ENCODE assay signal across 15 mouse cellular contexts in genomic region chr11:46032956-46033355, GRCm38 (mm10). TPM values are rescaled to one million over a fixed set of nuclear protein-coding genes. Genes with fewer than 3 reads are reported as not detected.
"Had no signal": no experiment of that assay in that cellular context is flagged by ENCODE, and none has a peak within 500 bp of the region (broad histone marks: within the 10 kb centered on the region; RNA-seq: fewer than 3 reads in every experiment).

No protein-coding gene starts in this region.

- H3K9ac ChIP-seq: liver, embryonic 15.5 days; lung, embryonic 14.5 days; midbrain, embryonic 13.5 days; neural tube, embryonic 15.5 days; stomach, embryonic 15.5 days had no signal

- ATAC-seq: intestine, postnatal 0 days; midbrain, embryonic 13.5 days had no signal

- H3K9me3 ChIP-seq: limb, embryonic 10.5 days; liver, embryonic 15.5 days; midbrain, embryonic 13.5 days; neural tube, embryonic 15.5 days; stomach, embryonic 15.5 days had no signal

- DNase-seq: kidney, adult 8-10 months; kidney, postnatal 25 days; lung, embryonic 14.5 days; lung, postnatal 10 days; lung, postnatal 4 days; right cerebral cortex, postnatal 4 days had no signal

- H3K27me3 ChIP-seq: liver, embryonic 15.5 days; midbrain, embryonic 13.5 days; neural tube, embryonic 15.5 days; stomach, embryonic 15.5 days had no signal

- H3K36me3 ChIP-seq: limb, embryonic 10.5 days; liver, embryonic 15.5 days; midbrain, embryonic 13.5 days; neural tube, embryonic 15.5 days; stomach, embryonic 15.5 days had no signal

- H3K4me1 ChIP-seq: liver, embryonic 15.5 days; midbrain, embryonic 13.5 days; stomach, embryonic 15.5 days had no signal

- H3K27ac ChIP-seq: left cerebral cortex, adult 2 months; limb, embryonic 10.5 days; liver, embryonic 15.5 days; midbrain, embryonic 13.5 days; neural tube, embryonic 15.5 days; stomach, embryonic 15.5 days had no signal

- H3K4me3 ChIP-seq: left cerebral cortex, adult 2 months; limb, embryonic 10.5 days; liver, embryonic 15.5 days; midbrain, embryonic 13.5 days; neural tube, embryonic 15.5 days; stomach, embryonic 15.5 days had no signal

- H3K4me2 ChIP-seq: liver, embryonic 11.5 days; liver, embryonic 15.5 days; lung, embryonic 14.5 days; midbrain, embryonic 13.5 days; neural tube, embryonic 15.5 days; stomach, embryonic 15.5 days had no signal

RNA-seq across cellular contexts. Expression of gene Sox30, which starts 52.8 kb away (rescaled TPM):
- total RNA-seq: megakaryocyte, adult 5-6 weeks had no signal
- polyA plus RNA-seq: liver, embryonic 15.5 days had no signal
